Mouse (Mus musculus) liver, postnatal 0 days (tissue): ENCODE measurements at regions not wholly inside any gene's neighbourhood (a gene's known extent, or its start where the extent isn't known, plus 50 kb on each side); places are given as distances from the start of the nearest gene placed in this dataset.

ENCODE experiments used
- ATAC-seq: fragments of 200-750 bp; cut with Nextera tagmentation; 2 replicates; pipeline ENCODE4 v1.8.0; 2017; ENCODE audit warnings: mild to moderate bottlenecking, moderate library complexity
- DNase-seq: peaks from one replicate; pipeline ENCODE4 v3.0.0-alpha.2; 2016
- H3K27ac ChIP-seq: fragments of 300-500 bp; sonication (generic); 2 replicates; pipeline ENCODE4 v1.5.1; 2014; ENCODE audit warnings: antibody characterized with exemption, moderate library complexity, mild to moderate bottlenecking, low read depth
- H3K27me3 ChIP-seq: fragments of 300-500 bp; sonication (generic); 2 replicates; pipeline ENCODE4 v1.6.1; 2014; ENCODE audit warnings: low read length, control low read depth, mixed read lengths; ENCODE audit not compliant: insufficient read depth
- H3K36me3 ChIP-seq: fragments of 300-500 bp; sonication (generic); replicated peaks from 2 replicates; pipeline ENCODE4 v1.6.1; 2014; ENCODE audit warnings: mild to moderate bottlenecking, control low read depth, low read length, moderate library complexity, mixed read lengths; ENCODE audit not compliant: insufficient read depth
- H3K4me1 ChIP-seq: fragments of 300-500 bp; sonication (generic); 2 replicates; pipeline ENCODE4 v1.6.1; 2014; ENCODE audit warnings: antibody characterized with exemption, mild to moderate bottlenecking, control low read depth; ENCODE audit not compliant: insufficient read depth
- H3K4me2 ChIP-seq: fragments of 300-500 bp; sonication (generic); 2 replicates; pipeline ENCODE4 v1.6.1; 2014; ENCODE audit warnings: low read depth, mild to moderate bottlenecking, low read length, moderate library complexity, mixed read lengths
- H3K4me3 ChIP-seq: fragments of 300-500 bp; sonication (generic); 2 replicates; pipeline ENCODE4 v1.5.1; 2014; ENCODE audit warnings: low read depth, low read length
- H3K9ac ChIP-seq: fragments of 300-500 bp; sonication (generic); replicated peaks from 2 replicates; pipeline ENCODE4 v1.6.1; 2014; ENCODE audit warnings: mild to moderate bottlenecking, moderate library complexity
- H3K9me3 ChIP-seq: fragments of 300-500 bp; sonication (generic); 2 replicates; pipeline ENCODE4 v1.6.1; 2016; ENCODE audit warnings: mild to moderate bottlenecking, control low read depth, low read length, mixed read lengths
- CTCF ChIP-seq: sonication (generic); IDR thresholded peaks from 2 replicates; pipeline ENCODE4 v1.5.1; 2016; ENCODE audit warnings: antibody characterized with exemption, low read depth
- EP300 ChIP-seq: IDR thresholded peaks from 2 replicates; pipeline ENCODE4 v1.6.1; 2016; ENCODE audit warnings: antibody characterized with exemption, low read depth, mild to moderate bottlenecking
- WGBS: fragments of 180-500 bp; shearing (Covaris S2); extraction: QIAGEN DNeasy Blood & Tissue Kit; methylation state at CpG from one replicate; pipeline ENCODE4 v1.1.7; 2014; ENCODE audit not compliant: insufficient replicate concordance; 5-methylcytosine and 5-hydroxymethylcytosine counted together

- H3K27me3 ChIP-seq = no peaks in the 10 kb centered on the region
- no peak overlapping the region for H3K4me3 ChIP-seq
- no peaks in the 10 kb centered on the region for H3K36me3 ChIP-seq
- H3K9me3 ChIP-seq = no peaks in the 10 kb centered on the region
- TF ChIP-seq EP300 = no peak
- TF ChIP-seq CTCF = no peak
- no peaks in the 10 kb centered on the region for H3K4me1 ChIP-seq
- no peak for DNase-seq
- no peak overlapping the region for H3K9ac ChIP-seq
- H3K4me2 ChIP-seq = no peak overlapping the region
- ATAC-seq = no peak
- no peak overlapping the region for H3K27ac ChIP-seq
- WGBS = 37% methylated on average over 8 of the region's 8 CpGs
These were observed 171.4 kb downstream of the Irx2 start for GRCm38 (mm10) chr13:72800021-72800420.

GRCm38 (mm10) chr13:72800546-72800945 lies 171.9 kb downstream of the Irx2 start:
- ATAC-seq (no peak), DNase-seq (no peak)
- H3K4me1 ChIP-seq = no peaks in the 10 kb centered on the region
- H3K36me3 ChIP-seq = no peaks in the 10 kb centered on the region
- H3K27me3 ChIP-seq = no peaks in the 10 kb centered on the region
- TF ChIP-seq CTCF (no peak), EP300 (no peak)
- no peak overlapping the region for H3K4me2 ChIP-seq
- H3K4me3 ChIP-seq = no peak overlapping the region
- 60% methylated on average over 3 of the region's 3 CpGs for WGBS
- no peak overlapping the region for H3K27ac ChIP-seq
- H3K9ac ChIP-seq = no peak overlapping the region
- no peaks in the 10 kb centered on the region for H3K9me3 ChIP-seq

GRCm38 (mm10) chr13:72803374-72803773 lies 174.8 kb downstream of the Irx2 start:
- H3K4me3 ChIP-seq = no peak overlapping the region
- H3K9ac ChIP-seq = no peak overlapping the region

GRCm38 (mm10) chr13:72809226-72809625 lies 180.6 kb downstream of the Irx2 start:
- H3K36me3 ChIP-seq = no peaks in the 10 kb centered on the region
- H3K4me2 ChIP-seq = no peak overlapping the region
- H3K27me3 ChIP-seq = no peaks in the 10 kb centered on the region
- no peaks in the 10 kb centered on the region for H3K4me1 ChIP-seq
- ATAC-seq (no peak), DNase-seq (no peak)
- WGBS = 78% methylated on average over 3 of the region's 3 CpGs
- no peaks in the 10 kb centered on the region for H3K9me3 ChIP-seq
- no peak overlapping the region for H3K9ac ChIP-seq
- H3K4me3 ChIP-seq = no peak overlapping the region
- no peak overlapping the region for H3K27ac ChIP-seq
- no peak for TF ChIP-seq CTCF
- TF ChIP-seq EP300 = no peak

More at GRCm38 (mm10) chr13:72803374-72803773, 174.8 kb downstream of the Irx2 start:
- Histone ChIP-seq H3K4me1 (no peaks in the 10 kb centered on the region), H3K27me3 (no peaks in the 10 kb centered on the region), H3K4me2 (no peak overlapping the region), H3K27ac (no peak overlapping the region), H3K9me3 (no peaks in the 10 kb centered on the region), H3K36me3 (no peaks in the 10 kb centered on the region)
- TF ChIP-seq EP300 (no peak), CTCF (no peak)
- WGBS = 60% methylated on average over 11 of the region's 11 CpGs
- DNase-seq (no peak), ATAC-seq (no peak)

GRCm38 (mm10) chr13:72810626-72811025 lies 182.0 kb downstream of the Irx2 start:
- 41% methylated on average over 1 of the region's 1 CpGs for WGBS
- no peak for TF ChIP-seq EP300
- TF ChIP-seq CTCF = no peak
- no peak overlapping the region for H3K4me2 ChIP-seq
- H3K27ac ChIP-seq = no peak overlapping the region
- no peak overlapping the region for H3K9ac ChIP-seq
- H3K9me3 ChIP-seq = no peaks in the 10 kb centered on the region
- no peaks in the 10 kb centered on the region for H3K4me1 ChIP-seq
- H3K36me3 ChIP-seq = no peaks in the 10 kb centered on the region
- 0 out of 2 replicates have a peak, but pooled peaks cover 3% of the 10 kb centered on the region for H3K27me3 ChIP-seq
- H3K4me3 ChIP-seq = no peak overlapping the region
- ATAC-seq (no peak), DNase-seq (no peak)

- TF ChIP-seq EP300 = no peak
- TF ChIP-seq CTCF = no peak
- Histone ChIP-seq H3K9me3 (no peaks in the 10 kb centered on the region), H3K9ac (no peak overlapping the region), H3K27me3 (peaks cover 15% of the 10 kb centered on the region; the same call in 1 of the 2 replicates), H3K36me3 (no peaks in the 10 kb centered on the region), H3K4me2 (no peak overlapping the region), H3K27ac (no peak overlapping the region), H3K4me3 (no peak overlapping the region), H3K4me1 (no peaks in the 10 kb centered on the region)
- DNase-seq = no peak
- WGBS = 49% methylated on average over 7 of the region's 7 CpGs
- ATAC-seq = no peak
These were observed 186.0 kb downstream of the Irx2 start for GRCm38 (mm10) chr13:72814616-72815015.

- Histone ChIP-seq H3K27me3 (peaks cover 15% of the 10 kb centered on the region; the same call in 1 of the 2 replicates), H3K9me3 (no peaks in the 10 kb centered on the region), H3K4me1 (no peaks in the 10 kb centered on the region), H3K4me3 (no peak overlapping the region), H3K27ac (no peak overlapping the region), H3K9ac (no peak overlapping the region), H3K4me2 (no peak overlapping the region), H3K36me3 (no peaks in the 10 kb centered on the region)
- 10% methylated on average over 4 of the region's 4 CpGs for WGBS
- ATAC-seq = no peak
- TF ChIP-seq EP300 (no peak), CTCF (no peak)
- no peak for DNase-seq
These were observed 186.8 kb downstream of the Irx2 start for GRCm38 (mm10) chr13:72815236-72815932.
